Mouse (Mus musculus): ENCODE measurements around the gene Ralgapb.
A peak's percentile ranks its signal among the peaks of the same experiment; 100 is the strongest.
"Not testable (repeated sequence)": the region's sequence is repeated elsewhere in the genome, so short reads cannot be mapped to it uniquely, and the experiment has no call there.

Ralgapb gene

GRCm38 (mm10) chr2:158409595-158410021, at the start of gene Ralgapb:
Gene Ralgapb, plus strand, starts transcription at chr2:158409848.
- DNase-seq (ENCODE audit: low spot score in 2 of 2) = peak; percentile 96 to 97

GRCm38 (mm10) chr2:158360873-158361677, 48.6 kb upstream of the Ralgapb start:
- DNase-seq (ENCODE audit: low spot score in 2 of 2) = peak; percentile 80 to 82

GRCm38 (mm10) chr2:158361678-158362320, 47.8 kb upstream of the Ralgapb start:
- DNase-seq (ENCODE audit: low spot score in 2 of 2) = no peak

GRCm38 (mm10) chr2:158364175-158364574, 45.5 kb upstream of the Ralgapb start:
- DNase-seq (ENCODE audit: low spot score in 2 of 2) = no peak

- no peak for DNase-seq (ENCODE audit: low spot score in 2 of 2)
These were observed 44.4 kb upstream of the Ralgapb start for GRCm38 (mm10) chr2:158365099-158365850.

- DNase-seq (ENCODE audit: low spot score in 2 of 2) = no peak
These were observed 42.0 kb upstream of the Ralgapb start for GRCm38 (mm10) chr2:158367654-158368053.

GRCm38 (mm10) chr2:158368313-158368712, 41.3 kb upstream of the Ralgapb start:
- no peak for DNase-seq (ENCODE audit: low spot score in 2 of 2)

- DNase-seq (ENCODE audit: low spot score in 2 of 2) = no peak
These were observed 40.0 kb upstream of the Ralgapb start for GRCm38 (mm10) chr2:158369474-158370172.

GRCm38 (mm10) chr2:158370173-158370550, 39.5 kb upstream of the Ralgapb start:
- no peak for DNase-seq (ENCODE audit: low spot score in 2 of 2)

- no peak for DNase-seq (ENCODE audit: low spot score in 2 of 2)
These were observed 36.6 kb upstream of the Ralgapb start for GRCm38 (mm10) chr2:158373061-158373460.

GRCm38 (mm10) chr2:158373516-158373915, 36.1 kb upstream of the Ralgapb start:
- no peak for DNase-seq (ENCODE audit: low spot score in 2 of 2)

GRCm38 (mm10) chr2:158375443-158376122, 34.1 kb upstream of the Ralgapb start, which contains the start of gene Snhg11:
Gene Snhg11, plus strand, starts transcription at chr2:158375638.
- DNase-seq (ENCODE audit: low spot score in 2 of 2) = peak; percentile 87 to 88

- no peak for DNase-seq (ENCODE audit: low spot score in 2 of 2)
These were observed 33.4 kb upstream of the Ralgapb start for GRCm38 (mm10) chr2:158376123-158376687.

- peak; percentile 30 to 50 for DNase-seq (ENCODE audit: low spot score in 2 of 2)
These were observed 32.9 kb upstream of the Ralgapb start for GRCm38 (mm10) chr2:158376798-158377197.

- DNase-seq (ENCODE audit: low spot score in 2 of 2) = peak in 1 of 2 experiments; percentile 43
These were observed 31.8 kb upstream of the Ralgapb start for GRCm38 (mm10) chr2:158377811-158378210.

GRCm38 (mm10) chr2:158379354-158380078, 30.1 kb upstream of the Ralgapb start:
- DNase-seq (ENCODE audit: low spot score in 2 of 2) = peak in 1 of 2 experiments; percentile 44

GRCm38 (mm10) chr2:158386072-158386471, 23.6 kb upstream of the Ralgapb start:
- DNase-seq (ENCODE audit: low spot score in 2 of 2) = no peak

- no peak for DNase-seq (ENCODE audit: low spot score in 2 of 2)
These were observed 20.2 kb upstream of the Ralgapb start for GRCm38 (mm10) chr2:158389421-158389820.

- DNase-seq (ENCODE audit: low spot score in 2 of 2) = no peak
These were observed 13.3 kb upstream of the Ralgapb start for GRCm38 (mm10) chr2:158396369-158396768.

GRCm38 (mm10) chr2:158397140-158397539, 12.5 kb upstream of the Ralgapb start:
- DNase-seq (ENCODE audit: low spot score in 2 of 2) = not testable (repeated sequence)
